Mouse (Mus musculus): ENCODE data around the gene Tubb3. TPM values are rescaled to one million over a fixed set of nuclear protein-coding genes. Genes with fewer than 3 reads are reported as not detected.

Gene Tubb3
- polyA plus RNA-seq (2015; fragmentation: Nextera tagmentation; extraction: Ambion mirVana), result 1,123 and 1,326 TPM in 2 replicates

GRCm38 (mm10) chr8:123411246-123411645, at the start of gene Tubb3:
Tubb3 (plus strand) TSS chr8:123411424.

GRCm38 (mm10) chr8:123373403-123374238, 37.6 kb upstream of the Tubb3 start, which contains the start of gene Tcf25:
Tcf25 (plus strand) TSS chr8:123373753.

DNA sequence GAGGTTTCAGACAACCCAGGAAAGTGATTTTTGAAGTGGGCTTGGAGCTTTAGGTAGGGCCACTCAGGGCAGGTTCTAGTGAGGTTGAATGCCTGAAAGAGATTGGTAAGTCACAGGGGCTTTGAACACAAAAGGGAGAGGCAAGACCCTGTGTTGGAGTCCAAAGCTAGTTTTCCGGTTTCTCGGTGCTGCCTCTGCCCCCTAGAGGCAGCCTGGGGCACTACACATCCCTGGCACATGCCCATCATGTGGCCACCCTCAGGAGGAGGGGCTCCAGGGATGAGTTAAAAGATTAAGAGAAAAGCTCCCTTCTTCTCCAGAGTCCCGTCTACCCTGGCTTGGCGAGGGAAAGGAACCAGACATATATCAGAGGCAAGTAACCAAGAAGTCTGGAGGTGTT, 4.4 kb upstream of the Tubb3 start, which contains the start of gene Mc1r:
Mc1r (plus strand) TSS at position 322 of the 400 bp plus-strand sequence.

GRCm38 (mm10) chr8:123423441-123423840, 12.2 kb downstream of the Tubb3 start, which contains the start of gene Def8:
Def8 (plus strand) TSS chr8:123423527.

Other genes starting within 250 kb of the Tubb3 start
- 1.4 and 2.3 TPM in 2 replicates for gene Dpep1, start 225.2 kb upstream of the Tubb3 start, polyA plus RNA-seq (2015; fragmentation: Nextera tagmentation; extraction: Ambion mirVana)
- gene Chmp1a, start 198.7 kb upstream of the Tubb3 start, polyA plus RNA-seq (2015; fragmentation: Nextera tagmentation; extraction: Ambion mirVana), result 159 and 169 TPM in 2 replicates
- 8.6 and 8.8 TPM in 2 replicates for gene Spata33, start 198.6 kb upstream of the Tubb3 start, polyA plus RNA-seq (2015; fragmentation: Nextera tagmentation; extraction: Ambion mirVana)
- gene Cdk10, start 186.6 kb upstream of the Tubb3 start, polyA plus RNA-seq (2015; fragmentation: Nextera tagmentation; extraction: Ambion mirVana), result 41.0 and 46.2 TPM in 2 replicates
- 18.3 and 18.5 TPM in 2 replicates for gene Spata2l, start 175.2 kb upstream of the Tubb3 start, polyA plus RNA-seq (2015; fragmentation: Nextera tagmentation; extraction: Ambion mirVana)
- 15.3 and 18.2 TPM in 2 replicates for gene Zfp276, start 157.2 kb upstream of the Tubb3 start, polyA plus RNA-seq (2015; fragmentation: Nextera tagmentation; extraction: Ambion mirVana)
- 54.6 and 63.7 TPM in 2 replicates for gene Vps9d1, start 157.1 kb upstream of the Tubb3 start, polyA plus RNA-seq (2015; fragmentation: Nextera tagmentation; extraction: Ambion mirVana)
- 3.0 and 7.2 TPM in 2 replicates for gene Fanca, start 92.8 kb upstream of the Tubb3 start, polyA plus RNA-seq (2015; fragmentation: Nextera tagmentation; extraction: Ambion mirVana)
- gene Spire2, start 78.7 kb upstream of the Tubb3 start, polyA plus RNA-seq (2015; fragmentation: Nextera tagmentation; extraction: Ambion mirVana), result 31.8 and 35.0 TPM in 2 replicates
- 411 and 449 TPM in 2 replicates for gene Tcf25, start 37.7 kb upstream of the Tubb3 start, polyA plus RNA-seq (2015; fragmentation: Nextera tagmentation; extraction: Ambion mirVana)
- 0.06 TPM in 1 of 2 replicates, not detected in the other for gene Mc1r, start 4.3 kb upstream of the Tubb3 start, polyA plus RNA-seq (2015; fragmentation: Nextera tagmentation; extraction: Ambion mirVana)
- 36.5 and 39.5 TPM in 2 replicates for gene Def8, start 12.1 kb downstream of the Tubb3 start, polyA plus RNA-seq (2015; fragmentation: Nextera tagmentation; extraction: Ambion mirVana)
- gene Afg3l1, start 66.5 kb downstream of the Tubb3 start, polyA plus RNA-seq (2015; fragmentation: Nextera tagmentation; extraction: Ambion mirVana), result 35.4 and 38.7 TPM in 2 replicates
- gene Dbndd1, start 104.0 kb downstream of the Tubb3 start, polyA plus RNA-seq (2015; fragmentation: Nextera tagmentation; extraction: Ambion mirVana), result 56.5 and 63.3 TPM in 2 replicates
- gene Gas8, start 107.4 kb downstream of the Tubb3 start, polyA plus RNA-seq (2015; fragmentation: Nextera tagmentation; extraction: Ambion mirVana), result 29.3 and 30.9 TPM in 2 replicates
- 10.8 and 13.0 TPM in 2 replicates for gene Rhou, start 242.5 kb downstream of the Tubb3 start, polyA plus RNA-seq (2015; fragmentation: Nextera tagmentation; extraction: Ambion mirVana)

Data from neural tube, postnatal 0 days (tissue).